Mouse (Mus musculus) olfactory bulb, adult 2 months (tissue): ENCODE results near the gene Hddc3.

Source experiments
- CTCF ChIP-seq: fragments of 200-500 bp; IDR thresholded peaks from 2 replicates; pipeline ENCODE4 v1.5.1; 2012; ENCODE audit warnings: low read depth, mild to moderate bottlenecking, low read length, moderate library complexity; ENCODE audit not compliant: insufficient read depth
- POLR2A ChIP-seq: fragments of 200-500 bp; IDR thresholded peaks from 2 replicates; pipeline ENCODE4 v1.6.1; 2012; ENCODE audit warnings: mild to moderate bottlenecking, low read depth, low read length, moderate library complexity; ENCODE audit not compliant: insufficient read depth

DNA sequence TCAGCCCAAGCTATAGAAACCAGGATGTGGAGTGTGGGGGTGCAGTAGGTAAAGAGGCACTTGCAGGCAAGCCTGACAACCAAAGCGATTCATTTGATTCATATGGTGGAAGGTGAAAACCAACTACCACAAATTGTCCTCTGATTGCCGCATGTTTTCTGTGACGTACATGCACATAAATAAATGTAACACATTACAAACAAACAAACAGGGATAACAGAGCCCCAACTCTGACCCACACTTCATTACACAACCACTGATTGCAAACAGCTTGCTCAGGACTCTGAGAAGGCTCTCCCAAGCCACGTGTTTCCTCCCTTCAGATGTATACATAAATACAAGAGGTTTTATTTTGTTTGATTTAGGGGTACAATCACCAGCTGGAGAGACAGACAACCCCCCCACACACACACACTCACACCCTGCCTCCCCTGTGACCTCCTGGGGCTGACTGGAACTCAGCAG is 27.1 kb downstream of the Hddc3 start:
- no peak for TF ChIP-seq CTCF
- TF ChIP-seq POLR2A = no peak
